Mouse (Mus musculus): ENCODE results near the gene Stab2. TPM values are rescaled to one million over a fixed set of nuclear protein-coding genes. Genes with fewer than 3 reads are reported as not detected.

Gene Stab2
- total RNA-seq, 1 experiment = 0.27 TPM

DNA sequence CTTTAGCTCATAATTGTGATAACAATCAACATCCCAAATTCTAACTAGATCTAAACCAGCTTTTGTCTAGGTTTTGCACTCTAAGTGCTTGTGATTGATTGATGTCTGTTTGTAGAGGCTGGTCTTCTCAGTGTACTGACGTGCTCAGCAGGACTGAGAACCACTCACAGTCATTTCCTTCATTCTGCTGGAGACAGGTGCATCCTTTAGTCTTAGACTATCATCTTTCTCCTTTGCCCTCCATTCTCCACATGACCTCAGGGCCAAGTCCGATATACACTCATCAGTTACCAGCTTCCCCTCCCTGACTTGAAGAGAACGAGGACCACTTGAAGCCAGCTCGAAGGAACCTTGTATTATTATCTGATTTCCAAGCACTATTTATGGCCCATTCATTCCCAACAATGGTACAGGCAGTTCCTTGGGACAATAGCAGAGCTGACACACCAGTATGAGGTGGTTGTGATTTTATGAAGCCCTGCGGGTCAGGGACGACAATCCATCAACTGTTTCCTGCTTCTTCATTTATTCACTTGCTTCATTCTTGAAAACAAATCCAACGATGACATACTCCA lies 6.7 kb upstream of the Stab2 start:
- no peaks in the 10 kb centered on the region for H3K4me1 ChIP-seq (ENCODE audit: control insufficient read depth in 2 of 2, insufficient read depth in 2 of 2, low read length in 2 of 2, poor library complexity in 1 of 2)
- no peak overlapping the region for H3K9ac ChIP-seq (ENCODE audit: insufficient read depth, low read depth, low read length, poor library complexity, severe bottlenecking)
- in situ Hi-C loops (cut with MboI; ENCODE audit: low sequenced_read_pairs in 2 of 2, unreplicated experiment in 2 of 2) = no loop called here
- no peak overlapping the region for H3K4me3 ChIP-seq (ENCODE audit: insufficient read depth in 1 of 2, low read depth in 1 of 2, low read length in 2 of 2, poor library complexity in 1 of 2, severe bottlenecking in 1 of 2)
- no peaks in the 10 kb centered on the region for H3K9me3 ChIP-seq (ENCODE audit: control insufficient read depth, insufficient read depth, low read depth, low read length)
- no peak for TF ChIP-seq ZC3H11A (IDR thresholded peaks at IDR 0.05; ENCODE audit: borderline replicate concordance, low read depth, low read length)
- TF ChIP-seq HCFC1 (IDR thresholded peaks at IDR 0.05; ENCODE audit: borderline replicate concordance, insufficient read depth, low read length) = no peak
- TF ChIP-seq ZNF384 (IDR thresholded peaks at IDR 0.05; ENCODE audit: low read depth, low read length) = no peak
- TF ChIP-seq MAFK (IDR thresholded peaks at IDR 0.05; ENCODE audit: insufficient read depth, low read depth, low read length) = no peak
- TF ChIP-seq CHD2 (IDR thresholded peaks at IDR 0.05; ENCODE audit: low read depth, low read length) = no peak
- DNase-seq (ENCODE audit: low read depth, low spot score) = no peak
- no peak overlapping the region for H3K27ac ChIP-seq (ENCODE audit: insufficient read depth, low read depth, low read length, poor library complexity, severe bottlenecking)
- H3K36me3 ChIP-seq (ENCODE audit: control insufficient read depth, insufficient read depth, low read length, poor library complexity, severe bottlenecking) = no peaks in the 10 kb centered on the region

DNA sequence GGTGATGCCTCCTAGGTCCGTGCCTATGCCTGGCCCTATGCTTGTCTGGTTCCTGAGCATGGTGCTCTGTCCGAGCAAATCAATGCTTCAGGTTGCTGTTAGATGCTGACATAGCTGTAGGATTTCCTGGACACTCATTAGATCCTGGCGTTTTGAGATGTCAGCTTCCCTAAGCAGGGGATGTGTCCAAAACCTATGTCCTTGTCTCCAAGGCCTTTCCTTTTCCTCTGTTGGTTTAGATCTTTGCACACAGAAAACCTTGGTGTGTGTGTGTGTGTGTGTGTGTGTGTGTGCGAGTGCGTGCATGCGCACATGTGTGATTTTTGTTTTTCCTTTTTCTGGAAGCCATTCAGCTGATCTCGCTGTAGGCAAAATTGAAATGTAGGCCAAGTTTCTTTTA lies 4.3 kb upstream of the Stab2 start:
- DNase-seq (ENCODE audit: low read depth, low spot score) = no peak
- no peaks in the 10 kb centered on the region for H3K4me1 ChIP-seq (ENCODE audit: control insufficient read depth in 2 of 2, insufficient read depth in 2 of 2, low read length in 2 of 2, poor library complexity in 1 of 2)
- in situ Hi-C loops (cut with MboI; ENCODE audit: low sequenced_read_pairs in 2 of 2, unreplicated experiment in 2 of 2) = no loop called here
- no peak overlapping the region for H3K27ac ChIP-seq (ENCODE audit: insufficient read depth, low read depth, low read length, poor library complexity, severe bottlenecking)
- H3K9me3 ChIP-seq (ENCODE audit: control insufficient read depth, insufficient read depth, low read depth, low read length) = no peaks in the 10 kb centered on the region
- no peak overlapping the region for H3K9ac ChIP-seq (ENCODE audit: insufficient read depth, low read depth, low read length, poor library complexity, severe bottlenecking)
- no peak overlapping the region for H3K4me3 ChIP-seq (ENCODE audit: insufficient read depth in 1 of 2, low read depth in 1 of 2, low read length in 2 of 2, poor library complexity in 1 of 2, severe bottlenecking in 1 of 2)
- no peaks in the 10 kb centered on the region for H3K36me3 ChIP-seq (ENCODE audit: control insufficient read depth, insufficient read depth, low read length, poor library complexity, severe bottlenecking)
- no peak for TF ChIP-seq ZNF384 (IDR thresholded peaks at IDR 0.05; ENCODE audit: low read depth, low read length)
- TF ChIP-seq CHD2 (IDR thresholded peaks at IDR 0.05; ENCODE audit: low read depth, low read length) = no peak
- no peak for TF ChIP-seq ZC3H11A (IDR thresholded peaks at IDR 0.05; ENCODE audit: borderline replicate concordance, low read depth, low read length)
- TF ChIP-seq HCFC1 (IDR thresholded peaks at IDR 0.05; ENCODE audit: borderline replicate concordance, insufficient read depth, low read length) = no peak
- no peak for TF ChIP-seq MAFK (IDR thresholded peaks at IDR 0.05; ENCODE audit: insufficient read depth, low read depth, low read length)

DNA sequence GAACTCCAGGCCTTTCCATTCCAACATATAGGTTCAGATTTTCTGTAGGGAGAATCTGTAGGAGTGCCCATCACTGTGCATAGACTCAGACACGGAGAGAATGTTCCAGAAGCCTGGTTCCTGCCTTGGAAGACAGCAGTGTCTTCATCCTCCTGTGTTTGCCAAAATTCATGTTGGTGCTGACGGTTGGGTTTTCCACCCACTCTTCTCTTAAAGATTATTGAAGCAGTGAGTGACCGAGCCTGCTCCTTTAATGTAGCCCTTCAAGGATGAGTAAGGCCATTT lies 332 bp upstream of the Stab2 start:
- TF ChIP-seq CHD2 (IDR thresholded peaks at IDR 0.05; ENCODE audit: low read depth, low read length) (no peak), ZC3H11A (IDR thresholded peaks at IDR 0.05; ENCODE audit: borderline replicate concordance, low read depth, low read length) (no peak)
- in situ Hi-C loops (cut with MboI; ENCODE audit: low sequenced_read_pairs in 2 of 2, unreplicated experiment in 2 of 2) = no loop called here
- Histone ChIP-seq H3K36me3 (ENCODE audit: control insufficient read depth, insufficient read depth, low read length, poor library complexity, severe bottlenecking) (no peaks in the 10 kb centered on the region), H3K27ac (ENCODE audit: insufficient read depth, low read depth, low read length, poor library complexity, severe bottlenecking) (no peak overlapping the region), H3K9me3 (ENCODE audit: control insufficient read depth, insufficient read depth, low read depth, low read length) (no peaks in the 10 kb centered on the region), H3K4me3 (ENCODE audit: insufficient read depth in 1 of 2, low read depth in 1 of 2, low read length in 2 of 2, poor library complexity in 1 of 2, severe bottlenecking in 1 of 2) (no peak overlapping the region), H3K9ac (ENCODE audit: insufficient read depth, low read depth, low read length, poor library complexity, severe bottlenecking) (no peak overlapping the region), H3K4me1 (ENCODE audit: control insufficient read depth in 2 of 2, insufficient read depth in 2 of 2, low read length in 2 of 2, poor library complexity in 1 of 2) (no peaks in the 10 kb centered on the region)
- DNase-seq (ENCODE audit: low read depth, low spot score) = no peak

DNA sequence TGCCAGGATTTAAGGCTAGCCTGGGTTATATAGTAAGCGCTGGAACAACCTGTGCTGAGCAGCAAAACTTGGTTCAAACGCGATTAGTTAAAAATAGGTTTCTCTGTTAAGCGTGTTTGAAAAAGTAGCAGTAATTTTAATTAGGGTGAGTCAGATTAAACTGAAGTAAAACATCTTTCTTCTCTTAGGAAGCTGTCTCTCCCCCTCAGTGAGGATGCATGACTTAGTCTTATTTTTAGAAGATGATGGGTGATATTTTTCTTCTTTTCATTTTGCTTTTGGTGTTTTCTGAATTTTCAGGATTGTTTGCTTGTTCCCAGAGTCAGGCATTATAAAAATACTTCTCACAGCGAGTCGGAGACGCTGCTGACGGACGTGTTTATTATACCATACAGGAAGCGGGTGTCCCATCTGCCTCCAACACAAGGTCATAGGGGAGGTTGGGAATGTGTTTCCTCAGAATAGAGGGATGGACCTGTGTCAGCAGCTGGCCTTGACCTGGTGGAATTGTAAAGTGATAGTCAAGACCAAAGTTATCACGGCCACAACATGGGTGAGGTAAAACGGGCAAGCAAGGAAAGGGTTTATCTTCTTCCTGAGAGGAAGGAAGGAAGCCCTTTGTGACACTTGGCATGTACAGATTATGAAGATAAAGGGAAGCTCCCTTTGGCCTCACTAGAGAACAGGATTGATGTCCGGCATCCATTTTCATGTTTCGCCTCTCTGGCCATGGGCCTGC lies 15.4 kb downstream of the Stab2 start:
- no peaks in the 10 kb centered on the region for H3K36me3 ChIP-seq (ENCODE audit: control insufficient read depth, insufficient read depth, low read length, poor library complexity, severe bottlenecking)
- H3K27ac ChIP-seq (ENCODE audit: insufficient read depth, low read depth, low read length, poor library complexity, severe bottlenecking) = no peak overlapping the region
- no peak for DNase-seq (ENCODE audit: low read depth, low spot score)
- in situ Hi-C loops (cut with MboI; ENCODE audit: low sequenced_read_pairs in 2 of 2, unreplicated experiment in 2 of 2) = no loop called here
- no peak overlapping the region for H3K9ac ChIP-seq (ENCODE audit: insufficient read depth, low read depth, low read length, poor library complexity, severe bottlenecking)
- no peak overlapping the region for H3K4me3 ChIP-seq (ENCODE audit: insufficient read depth in 1 of 2, low read depth in 1 of 2, low read length in 2 of 2, poor library complexity in 1 of 2, severe bottlenecking in 1 of 2)
- TF ChIP-seq ZNF384 (IDR thresholded peaks at IDR 0.05; ENCODE audit: low read depth, low read length) (no peak), MAFK (IDR thresholded peaks at IDR 0.05; ENCODE audit: insufficient read depth, low read depth, low read length) (no peak), ZC3H11A (IDR thresholded peaks at IDR 0.05; ENCODE audit: borderline replicate concordance, low read depth, low read length) (no peak), CHD2 (IDR thresholded peaks at IDR 0.05; ENCODE audit: low read depth, low read length) (no peak), HCFC1 (IDR thresholded peaks at IDR 0.05; ENCODE audit: borderline replicate concordance, insufficient read depth, low read length) (no peak)
- H3K9me3 ChIP-seq (ENCODE audit: control insufficient read depth, insufficient read depth, low read depth, low read length) = no peaks in the 10 kb centered on the region
- no peaks in the 10 kb centered on the region for H3K4me1 ChIP-seq (ENCODE audit: control insufficient read depth in 2 of 2, insufficient read depth in 2 of 2, low read length in 2 of 2, poor library complexity in 1 of 2)

DNA sequence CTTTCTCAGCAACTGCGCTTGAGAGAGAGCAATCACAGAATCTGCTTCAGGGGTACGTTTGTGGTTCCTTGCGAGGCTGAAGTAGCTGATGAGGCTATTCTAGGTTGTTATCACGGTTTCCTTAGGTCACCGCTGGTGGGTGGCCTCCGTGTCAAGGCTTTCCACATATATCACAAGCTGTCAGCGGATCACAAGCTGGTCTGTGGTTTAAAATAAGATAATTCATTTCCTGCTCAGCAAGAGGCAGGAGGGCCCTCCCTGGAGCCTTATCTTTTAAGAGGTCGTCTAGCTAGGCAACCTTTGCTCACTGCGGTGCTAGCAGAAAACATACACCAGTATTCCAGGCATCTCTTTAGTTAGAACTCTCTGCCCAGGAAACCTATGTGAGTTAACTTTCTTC lies 17.2 kb downstream of the Stab2 start:
- no peaks in the 10 kb centered on the region for H3K9me3 ChIP-seq (ENCODE audit: control insufficient read depth, insufficient read depth, low read depth, low read length)
- H3K4me3 ChIP-seq (ENCODE audit: insufficient read depth in 1 of 2, low read depth in 1 of 2, low read length in 2 of 2, poor library complexity in 1 of 2, severe bottlenecking in 1 of 2) = no peak overlapping the region
- H3K27ac ChIP-seq (ENCODE audit: insufficient read depth, low read depth, low read length, poor library complexity, severe bottlenecking) = no peak overlapping the region
- no peaks in the 10 kb centered on the region for H3K4me1 ChIP-seq (ENCODE audit: control insufficient read depth in 2 of 2, insufficient read depth in 2 of 2, low read length in 2 of 2, poor library complexity in 1 of 2)
- H3K9ac ChIP-seq (ENCODE audit: insufficient read depth, low read depth, low read length, poor library complexity, severe bottlenecking) = no peak overlapping the region
- H3K36me3 ChIP-seq (ENCODE audit: control insufficient read depth, insufficient read depth, low read length, poor library complexity, severe bottlenecking) = no peaks in the 10 kb centered on the region
- in situ Hi-C loops (cut with MboI; ENCODE audit: low sequenced_read_pairs in 2 of 2, unreplicated experiment in 2 of 2) = no loop called here
- DNase-seq (ENCODE audit: low read depth, low spot score) = no peak
- TF ChIP-seq ZNF384 (IDR thresholded peaks at IDR 0.05; ENCODE audit: low read depth, low read length) = no peak
- TF ChIP-seq CHD2 (IDR thresholded peaks at IDR 0.05; ENCODE audit: low read depth, low read length) = no peak
- no peak for TF ChIP-seq MAFK (IDR thresholded peaks at IDR 0.05; ENCODE audit: insufficient read depth, low read depth, low read length)
- no peak for TF ChIP-seq HCFC1 (IDR thresholded peaks at IDR 0.05; ENCODE audit: borderline replicate concordance, insufficient read depth, low read length)
- no peak for TF ChIP-seq ZC3H11A (IDR thresholded peaks at IDR 0.05; ENCODE audit: borderline replicate concordance, low read depth, low read length)
